Mouse (Mus musculus): ENCODE results near the gene Umad1.

- no peak for TF ChIP-seq CTCF (IDR thresholded peaks at IDR 0.05; ENCODE audit: low read depth, low read length)
- TF ChIP-seq GATA1 (IDR thresholded peaks at IDR 0.05; ENCODE audit: borderline replicate concordance, low read length): no peak
Measured at GRCm38 (mm10) chr6:8395061-8395460, 136.0 kb downstream of the Umad1 start.

Data from G1E (cell line).